In genomic region chr6:83423400-83424052, GRCm38 (mm10) we compare ENCODE assay signal across 8 mouse cellular contexts. TPM values are rescaled to one million over a fixed set of nuclear protein-coding genes. Genes with fewer than 3 reads are reported as not detected.
DNase-seq lines count a peak whose midpoint lies in the region; ATAC-seq and TF ChIP-seq lines count a peak whose summit lies in the region.

No protein-coding gene starts in this region.

- DNase-seq in kidney, postnatal 25 days = no peak
- peak; percentile 53 for DNase-seq in limb, embryonic 14.5 days (ENCODE audit: low spot score)
- no peak for DNase-seq in spleen, adult 18-20 months
- DNase-seq in heart, adult 11 months = no peak
- DNase-seq in thymus, adult 2 months = no peak

- H3K9ac ChIP-seq in kidney, embryonic 15.5 days = no peak overlapping the region
- no peak overlapping the region for H3K9ac ChIP-seq in limb, embryonic 14.5 days (ENCODE audit: low read depth, low read length, severe bottlenecking)

- no peak for ATAC-seq in kidney, embryonic 15.5 days (replicated peaks; ENCODE audit: low FRiP score)
- no peak for ATAC-seq in limb, embryonic 14.5 days (ENCODE audit: low FRiP score, low read depth)

- TF ChIP-seq POLR2A in embryonic fibroblast, embryonic 13.5 days (IDR thresholded peaks at IDR 0.05; ENCODE audit: low read depth, low read length) = no peak
- no peak for TF ChIP-seq POLR2A in limb, embryonic 14.5 days (IDR thresholded peaks at IDR 0.05; ENCODE audit: borderline replicate concordance, extremely low read depth, insufficient read depth, insufficient read length)
- TF ChIP-seq POLR2A in thymus, adult 2 months (IDR thresholded peaks at IDR 0.05; ENCODE audit: control insufficient read depth, extremely low read depth, insufficient read depth, low read length, poor library complexity) = no peak

- H3K4me3 ChIP-seq in kidney, embryonic 15.5 days (replicated peaks) = no peak overlapping the region
- H3K4me3 ChIP-seq in brown adipose tissue, adult 24 weeks (ENCODE audit: insufficient read depth, low read depth, low read length) = no peak overlapping the region
- H3K4me3 ChIP-seq in embryonic fibroblast, embryonic 13.5 days (ENCODE audit: insufficient read depth, low read length) = no peak overlapping the region
- no peak overlapping the region for H3K4me3 ChIP-seq in limb, embryonic 14.5 days (replicated peaks; ENCODE audit: low read length)
- no peak overlapping the region for H3K4me3 ChIP-seq in thymus, adult 2 months (ENCODE audit: control insufficient read depth, insufficient read depth, low read length)

- H3K4me2 ChIP-seq in kidney, embryonic 15.5 days = no peak overlapping the region
- H3K4me2 ChIP-seq in limb, embryonic 14.5 days (replicated peaks; ENCODE audit: low read depth, low read length, severe bottlenecking) = no peak overlapping the region

- H3K36me3 ChIP-seq in kidney, embryonic 15.5 days = peaks cover 56% of the 10 kb centered on the region
- H3K36me3 ChIP-seq in limb, embryonic 14.5 days (ENCODE audit: control insufficient read depth, insufficient read depth, low read length) = peaks cover 23% of the 10 kb centered on the region
- peaks cover 4% of the 10 kb centered on the region; the same call in 1 of the 2 replicates for H3K36me3 ChIP-seq in thymus, adult 2 months (ENCODE audit: control insufficient read depth, insufficient read depth, low read length)

- 62% methylated on average over 8 of the region's 8 CpGs for WGBS in kidney, embryonic 15.5 days
- WGBS in limb, embryonic 14.5 days = 33% methylated on average over 8 of the region's 8 CpGs
- WGBS in thymus, adult 2 months = 86% methylated on average over 8 of the region's 8 CpGs

- TF ChIP-seq CTCF in embryonic fibroblast, embryonic 13.5 days (IDR thresholded peaks at IDR 0.05; ENCODE audit: borderline replicate concordance, insufficient read depth, low read length) = no peak
- TF ChIP-seq CTCF in thymus, adult 2 months (IDR thresholded peaks at IDR 0.05; ENCODE audit: borderline replicate concordance, control insufficient read depth, extremely low read depth, insufficient read depth, low read length, poor library complexity) = no peak

- no peaks in the 10 kb centered on the region for H3K9me3 ChIP-seq in kidney, embryonic 15.5 days (replicated peaks)
- no peaks in the 10 kb centered on the region for H3K9me3 ChIP-seq in limb, embryonic 14.5 days (ENCODE audit: control insufficient read depth, low read length)

- no peaks in the 10 kb centered on the region for H3K27me3 ChIP-seq in kidney, embryonic 15.5 days
- H3K27me3 ChIP-seq in limb, embryonic 14.5 days (ENCODE audit: control insufficient read depth, insufficient read depth, low read length) = no peaks in the 10 kb centered on the region
- H3K27me3 ChIP-seq in thymus, adult 2 months (ENCODE audit: control insufficient read depth, insufficient read depth, low read length) = no peaks in the 10 kb centered on the region

- peaks cover 60% of the 10 kb centered on the region for H3K4me1 ChIP-seq in kidney, embryonic 15.5 days
- peaks cover 36% of the 10 kb centered on the region for H3K4me1 ChIP-seq in brown adipose tissue, adult 24 weeks (ENCODE audit: control insufficient read depth, insufficient read depth, insufficient read length, low read length)
- peaks cover 22% of the 10 kb centered on the region; the same call in 1 of the 2 replicates for H3K4me1 ChIP-seq in embryonic fibroblast, embryonic 13.5 days (ENCODE audit: control insufficient read depth, insufficient read depth, low read length)
- H3K4me1 ChIP-seq in limb, embryonic 14.5 days (ENCODE audit: control insufficient read depth, insufficient read depth, low read length) = peaks cover 38% of the 10 kb centered on the region
- peaks cover 44% of the 10 kb centered on the region for H3K4me1 ChIP-seq in thymus, adult 2 months (replicated peaks; ENCODE audit: control insufficient read depth, insufficient read depth, low read length)

- H3K27ac ChIP-seq in kidney, embryonic 15.5 days = peak overlapping the region; percentile 61
- H3K27ac ChIP-seq in brown adipose tissue, adult 24 weeks (replicated peaks; ENCODE audit: low read depth, low read length) = peak overlapping the region; percentile 67
- H3K27ac ChIP-seq in embryonic fibroblast, embryonic 13.5 days (ENCODE audit: insufficient read depth, low read length) = peak overlapping the region; percentile 56
- no peak overlapping the region for H3K27ac ChIP-seq in limb, embryonic 14.5 days (replicated peaks; ENCODE audit: low read depth, low read length)
- no peak overlapping the region for H3K27ac ChIP-seq in thymus, adult 2 months (ENCODE audit: control insufficient read depth, insufficient read depth, low read length)

RNA-seq across cellular contexts. Expression of gene Tet3, which starts 35.4 kb away (rescaled TPM):
- 51.0 and 51.4 TPM in 2 replicates for polyA plus RNA-seq in kidney, embryonic 15.5 days (2015; fragmentation: Nextera tagmentation; extraction: Ambion mirVana)
- polyA plus RNA-seq in brown adipose tissue, adult 24 weeks (2012; ENCODE audit: insufficient read depth, insufficient read length, missing spikeins) = 5.0 and 7.0 TPM in 2 replicates
- polyA plus RNA-seq in embryonic fibroblast, embryonic 13.5 days (2011; ENCODE audit: insufficient read length, low read depth, missing spikeins) = 13.8 and 18.6 TPM in 2 replicates
- 21.1 and 24.9 TPM in 2 replicates for polyA plus RNA-seq in limb, embryonic 14.5 days (2012; rRNA removed)
- polyA plus RNA-seq in limb, embryonic 14.5 days (2014; fragmentation: Nextera tagmentation; extraction: Ambion mirVana) = 44.3 and 49.0 TPM in 2 replicates
- 32.6 and 43.3 TPM in 2 replicates for polyA plus RNA-seq in thymus, adult 2 months (2012; rRNA removed)

Comparison
In these comparisons a context has a peak if more than half of its experiments do, and no peak if none do; other contexts are left out.
1. H3K27ac ChIP-seq: peak in kidney, embryonic 15.5 days (single experiment), brown adipose tissue, adult 24 weeks (single experiment) and embryonic fibroblast, embryonic 13.5 days (single experiment); none in limb, embryonic 14.5 days (single experiment) and thymus, adult 2 months (single experiment).